Mouse (Mus musculus): ENCODE data around the gene Mb21d2.

GRCm38 (mm10) chr16:28829263-28829955 lies 100.1 kb downstream of the Mb21d2 start:
- TF ChIP-seq CTCF (IDR thresholded peaks at IDR 0.05; ENCODE audit: extremely low read depth, insufficient read depth, low read length) (no peak), POLR2A (IDR thresholded peaks at IDR 0.05; ENCODE audit: extremely low read depth, insufficient read depth, low read length) (no peak)

Measured in cortical plate, adult 2 months (tissue).